Mouse (Mus musculus): ENCODE results near the gene 1110032A03Rik. TPM values are rescaled to one million over a fixed set of nuclear protein-coding genes. Genes with fewer than 3 reads are reported as not detected.
A peak's percentile ranks its signal among the peaks of the same experiment; 100 is the strongest.

Gene 1110032A03Rik
- polyA plus RNA-seq, 1 experiment from 2014 or later: 24.4 TPM

DNA sequence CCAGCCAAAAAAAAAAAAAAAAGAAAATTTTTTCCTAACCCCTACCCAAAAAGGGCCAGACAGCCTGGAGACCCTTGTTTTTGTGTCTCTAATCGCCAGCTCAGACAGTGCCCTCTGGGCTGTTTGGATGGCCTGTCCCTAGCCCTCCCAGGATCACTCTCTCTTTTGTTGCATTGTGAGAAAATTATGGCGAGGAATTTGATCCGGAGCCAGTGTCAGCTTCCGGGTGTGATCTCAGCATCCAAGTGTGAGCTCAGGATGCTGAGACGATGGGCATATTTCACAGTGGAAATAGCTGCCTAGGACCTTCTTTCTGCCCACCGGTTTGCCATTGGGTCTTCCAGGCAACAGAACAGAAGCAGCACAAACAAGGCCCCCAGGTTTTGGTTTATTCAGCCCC lies 24.6 kb downstream of the 1110032A03Rik start:
- H3K9me3 ChIP-seq (replicated peaks): no peaks in the 10 kb centered on the region
- peak overlapping the region; percentile 100 for H3K27ac ChIP-seq
- peak overlapping the region; percentile 64 for H3K4me2 ChIP-seq
- peaks cover 40% of the 10 kb centered on the region for H3K4me1 ChIP-seq (replicated peaks)
- no peak for ATAC-seq (replicated peaks; ENCODE audit: insufficient number of reproducible peaks, insufficient read depth, low FRiP score, low read depth)
- H3K27me3 ChIP-seq: no peaks in the 10 kb centered on the region
- WGBS: 36% methylated on average over 6 of the region's 6 CpGs
- peak overlapping the region; percentile 71 for H3K4me3 ChIP-seq
- H3K36me3 ChIP-seq: peaks cover under 1% of the 10 kb centered on the region; the same call in 1 of the 2 replicates
- peak overlapping the region; percentile 56 for H3K9ac ChIP-seq

DNA sequence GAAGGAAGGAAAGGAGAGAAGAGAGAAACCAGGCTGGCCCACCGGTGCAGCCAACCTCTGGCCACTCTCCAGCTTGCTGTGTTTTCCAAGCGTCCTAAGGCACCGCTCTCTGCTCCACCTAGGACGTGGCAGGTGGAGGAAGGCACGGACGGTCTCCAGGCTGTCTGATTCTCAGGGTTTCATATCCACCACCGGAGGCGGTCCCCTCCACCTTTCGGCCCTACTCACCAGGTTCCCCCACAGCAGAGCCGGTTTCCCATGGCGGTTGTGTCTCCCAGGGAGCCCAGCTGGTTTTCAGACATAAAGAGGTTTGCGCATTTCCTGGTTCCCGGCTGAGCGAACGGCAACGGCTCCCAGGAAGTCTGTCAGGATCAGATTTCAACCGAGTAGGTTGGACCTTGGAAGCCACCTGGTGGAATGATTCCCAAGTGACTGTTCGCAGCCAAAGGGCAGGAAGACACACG lies 29.1 kb downstream of the 1110032A03Rik start, which contains the start of gene 2310030G06Rik:
TSS of gene 2310030G06Rik (minus strand) at position 323 of the 464 bp plus-strand sequence.
- Histone ChIP-seq H3K9me3 (replicated peaks) (no peaks in the 10 kb centered on the region), H3K36me3 (no peaks in the 10 kb centered on the region), H3K4me3 (peak within 1 kb of the TSS; percentile 53), H3K9ac (peak within 1 kb of the TSS; percentile 62), H3K27me3 (no peaks in the 10 kb centered on the region), H3K27ac (peak within 1 kb of the TSS; percentile 83), H3K4me2 (peak within 1 kb of the TSS; percentile 67), H3K4me1 (replicated peaks) (peaks cover 39% of the 10 kb centered on the region)
- WGBS: 3% methylated on average over 19 of the region's 19 CpGs
- ATAC-seq (replicated peaks; ENCODE audit: insufficient number of reproducible peaks, insufficient read depth, low FRiP score, low read depth): peak; percentile 49; the same call in 1 of the 2 replicates

DNA sequence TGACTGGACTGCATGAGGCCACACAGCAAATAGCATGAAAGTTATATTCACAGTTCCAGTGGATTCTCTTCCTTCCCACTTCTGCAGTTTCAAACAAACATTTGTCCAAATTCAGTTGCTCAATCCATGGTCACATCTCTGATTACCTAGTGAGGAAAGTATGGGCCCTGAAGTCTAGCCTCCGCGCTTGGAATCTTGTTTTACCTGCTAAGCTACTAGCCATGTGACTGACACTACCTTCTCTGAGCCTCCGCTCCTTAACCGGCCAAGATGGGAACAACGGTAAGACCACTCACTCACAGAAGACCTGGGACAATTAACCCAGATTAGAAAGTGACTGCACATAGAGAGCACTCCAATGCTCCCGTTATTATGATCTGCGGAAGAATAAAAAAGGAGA lies 29.5 kb downstream of the 1110032A03Rik start:
- Histone ChIP-seq H3K4me2 (peak overlapping the region; percentile 67), H3K27ac (peak overlapping the region; percentile 83), H3K27me3 (no peaks in the 10 kb centered on the region), H3K4me1 (replicated peaks) (peaks cover 37% of the 10 kb centered on the region), H3K4me3 (peak overlapping the region; percentile 53), H3K36me3 (no peaks in the 10 kb centered on the region), H3K9me3 (replicated peaks) (no peaks in the 10 kb centered on the region), H3K9ac (peak overlapping the region; percentile 62)
- no peak; the same call in 1 of the 2 replicates for ATAC-seq (replicated peaks; ENCODE audit: insufficient number of reproducible peaks, insufficient read depth, low FRiP score, low read depth)
- 19% methylated on average over 7 of the region's 7 CpGs for WGBS

DNA sequence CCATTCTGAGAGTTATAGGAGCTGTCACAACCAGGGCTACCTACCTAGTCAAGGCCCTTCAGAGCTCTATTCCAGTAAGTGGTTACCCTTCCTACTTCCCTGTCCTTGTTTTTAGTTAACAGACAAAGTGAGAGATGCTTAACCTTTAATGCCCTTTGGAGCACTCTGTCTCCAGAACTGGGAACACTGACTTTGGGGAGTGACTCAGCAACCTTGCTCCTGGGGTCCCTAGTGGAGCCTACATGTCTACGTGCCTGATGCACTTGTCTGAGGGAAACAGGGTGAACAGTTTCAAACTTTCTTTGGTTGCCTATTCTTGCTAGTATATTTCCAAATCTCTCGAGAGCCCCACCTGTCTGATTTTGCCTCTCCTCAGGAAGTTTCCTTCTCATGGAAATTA lies 32.6 kb downstream of the 1110032A03Rik start:
- no peak overlapping the region for H3K4me2 ChIP-seq
- H3K9ac ChIP-seq: no peak overlapping the region
- H3K4me3 ChIP-seq: no peak overlapping the region
- H3K36me3 ChIP-seq: no peaks in the 10 kb centered on the region
- H3K27me3 ChIP-seq: no peaks in the 10 kb centered on the region
- ATAC-seq (replicated peaks; ENCODE audit: insufficient number of reproducible peaks, insufficient read depth, low FRiP score, low read depth): no peak
- H3K4me1 ChIP-seq (replicated peaks): peaks cover 38% of the 10 kb centered on the region
- 64% methylated on average over 2 of the region's 2 CpGs for WGBS
- H3K9me3 ChIP-seq (replicated peaks): no peaks in the 10 kb centered on the region
- peak overlapping the region; percentile 18; the same call in 1 of the 2 replicates for H3K27ac ChIP-seq

DNA sequence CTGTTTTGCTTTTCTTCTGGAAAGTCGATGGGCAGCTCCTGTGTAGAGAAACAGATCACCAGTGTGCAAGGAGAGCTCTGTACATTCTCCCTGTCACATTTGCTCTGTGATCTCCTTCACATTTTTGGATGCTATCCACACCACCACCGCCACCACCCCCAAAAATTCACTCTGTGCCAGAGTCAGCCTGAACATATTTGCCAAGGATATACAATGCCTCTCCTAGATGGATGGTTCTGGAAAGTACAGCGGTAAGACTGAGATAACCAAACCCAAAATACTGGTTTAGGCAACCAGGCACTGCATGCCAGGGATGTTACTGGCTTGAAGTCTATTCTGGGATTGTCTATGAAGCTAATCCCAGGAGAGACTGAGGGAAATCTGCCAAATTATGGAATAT lies 33.1 kb downstream of the 1110032A03Rik start:
- no peaks in the 10 kb centered on the region for H3K9me3 ChIP-seq (replicated peaks)
- no peaks in the 10 kb centered on the region for H3K36me3 ChIP-seq
- no peak for ATAC-seq (replicated peaks; ENCODE audit: insufficient number of reproducible peaks, insufficient read depth, low FRiP score, low read depth)
- 67% methylated on average over 3 of the region's 3 CpGs for WGBS
- H3K27me3 ChIP-seq: no peaks in the 10 kb centered on the region
- H3K4me2 ChIP-seq: no peak overlapping the region
- peak overlapping the region; percentile 18; the same call in 1 of the 2 replicates for H3K27ac ChIP-seq
- H3K4me3 ChIP-seq: no peak overlapping the region
- peaks cover 36% of the 10 kb centered on the region for H3K4me1 ChIP-seq (replicated peaks)
- no peak overlapping the region for H3K9ac ChIP-seq

DNA sequence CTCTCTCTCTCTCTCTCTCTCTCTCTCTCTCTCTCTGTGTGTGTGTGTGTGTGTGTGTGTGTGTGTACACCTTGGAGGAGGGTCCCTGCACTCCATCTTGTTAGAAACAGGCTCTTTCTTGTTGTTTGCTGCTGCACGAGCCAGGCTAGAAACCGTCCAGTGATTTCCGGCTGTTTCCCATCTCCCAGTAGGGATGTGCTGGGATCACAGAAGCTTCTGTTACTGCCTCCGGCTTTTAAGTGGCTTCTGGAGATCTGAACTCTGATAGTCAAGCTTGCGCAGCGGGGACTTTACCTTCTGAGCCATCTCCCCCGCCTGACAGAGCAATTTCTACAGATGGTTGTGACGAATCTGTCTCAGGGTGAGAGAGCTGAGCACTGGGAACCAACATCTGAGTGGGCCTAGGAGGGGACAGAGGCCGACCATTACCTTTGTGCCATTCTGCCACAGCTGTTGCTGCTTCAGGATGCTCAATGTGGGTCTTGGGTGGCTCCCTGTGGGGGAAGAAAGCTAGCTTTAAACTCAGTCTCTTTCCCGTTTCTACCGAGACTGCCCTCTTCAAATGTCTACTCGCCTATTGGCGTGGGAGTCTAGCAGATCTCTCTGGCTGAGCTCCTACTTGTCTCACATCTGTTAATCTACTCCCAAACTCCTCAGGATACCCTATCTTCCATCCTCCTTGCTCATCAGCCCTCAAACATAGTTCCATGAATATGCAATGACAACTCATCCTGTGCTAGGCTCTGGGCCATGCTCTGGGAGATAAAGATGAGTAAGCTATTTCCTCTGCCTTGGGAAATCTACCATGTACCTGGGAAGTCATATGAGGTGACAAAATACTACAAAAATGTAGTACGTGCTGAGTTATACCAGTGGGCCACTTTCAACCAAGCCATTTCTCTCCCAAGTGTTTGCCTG lies 34.2 kb downstream of the 1110032A03Rik start:
- no peaks in the 10 kb centered on the region for H3K9me3 ChIP-seq (replicated peaks)
- no peaks in the 10 kb centered on the region for H3K36me3 ChIP-seq
- WGBS: 80% methylated on average over 14 of the region's 14 CpGs
- no peak for ATAC-seq (replicated peaks; ENCODE audit: insufficient number of reproducible peaks, insufficient read depth, low FRiP score, low read depth)
- H3K4me1 ChIP-seq (replicated peaks): peaks cover 25% of the 10 kb centered on the region
- H3K4me2 ChIP-seq: no peak overlapping the region
- no peaks in the 10 kb centered on the region for H3K27me3 ChIP-seq
- no peak overlapping the region for H3K27ac ChIP-seq
- no peak overlapping the region for H3K4me3 ChIP-seq
- no peak overlapping the region for H3K9ac ChIP-seq

DNA sequence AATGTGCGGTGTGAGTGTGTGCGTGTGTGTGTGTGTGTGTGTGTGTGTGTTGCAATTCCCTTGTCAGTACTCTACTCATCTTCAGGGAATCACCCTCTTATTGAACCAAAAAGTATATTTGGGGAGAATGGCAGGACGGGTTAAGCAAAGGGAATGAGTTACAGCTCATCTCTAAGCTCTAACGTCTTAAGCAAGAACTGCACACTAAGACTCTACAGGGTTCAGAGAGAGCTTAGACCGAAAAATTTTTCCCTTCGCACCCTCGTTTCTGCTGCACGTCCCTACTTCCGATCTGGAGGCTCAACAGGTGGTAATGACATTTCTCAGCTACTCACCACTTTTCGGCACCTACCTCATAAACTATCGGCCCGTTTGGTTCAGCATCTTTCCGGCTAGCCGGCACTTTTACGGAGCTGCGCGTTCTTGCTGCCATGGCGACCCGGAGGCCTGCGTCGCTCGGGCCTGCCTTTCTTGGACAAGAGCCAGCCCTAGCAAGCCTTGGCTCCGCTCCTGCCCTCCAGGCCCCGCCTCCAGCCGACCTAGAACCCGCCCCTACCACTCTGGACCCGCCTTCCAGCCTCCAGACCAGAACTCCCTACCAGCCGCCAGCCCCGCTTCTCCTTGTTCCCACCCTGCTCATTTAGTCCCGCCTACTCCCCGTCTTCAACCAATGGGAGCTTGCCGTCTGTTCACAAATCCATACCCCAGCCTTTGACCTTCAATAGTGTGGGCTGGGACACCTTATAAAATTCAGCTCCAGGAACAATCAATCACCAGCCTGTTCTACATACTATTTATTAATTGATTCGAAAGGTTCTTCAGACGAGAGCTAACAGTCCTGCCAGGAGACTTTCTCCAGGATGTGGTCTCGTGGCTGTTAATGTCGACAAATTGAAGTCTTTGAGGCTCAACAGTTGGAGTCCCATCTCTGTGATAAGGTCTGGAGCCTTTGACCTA lies 36.1 kb downstream of the 1110032A03Rik start, which contains the start of gene Dixdc1:
TSS of gene Dixdc1 (minus strand) at position 604 of the 957 bp plus-strand sequence.
- H3K27ac ChIP-seq: peak within 1 kb of the TSS; percentile 73
- peak; percentile 98 for ATAC-seq (replicated peaks; ENCODE audit: insufficient number of reproducible peaks, insufficient read depth, low FRiP score, low read depth)

DNA sequence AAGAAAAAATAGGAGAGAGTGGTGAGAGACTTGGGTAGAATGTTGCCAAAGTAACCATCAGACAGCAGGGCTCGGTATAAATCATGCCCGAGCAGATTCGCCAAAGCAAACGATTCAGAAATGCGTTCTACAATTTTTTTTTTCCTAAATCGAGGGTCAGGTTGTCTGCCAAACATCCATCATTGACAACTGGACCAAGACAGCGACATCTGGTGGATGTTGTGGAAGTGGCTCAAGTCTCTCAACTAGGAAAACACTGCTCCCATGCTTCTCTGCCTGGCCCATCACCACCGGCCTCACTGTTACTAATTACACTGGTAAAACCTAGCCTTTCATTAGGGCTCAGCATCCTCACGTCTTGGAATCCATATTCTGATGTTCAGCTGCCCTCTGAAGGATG lies 40.3 kb downstream of the 1110032A03Rik start:
- Histone ChIP-seq H3K9me3 (replicated peaks) (no peaks in the 10 kb centered on the region), H3K4me3 (no peak overlapping the region), H3K4me1 (replicated peaks) (peaks cover 17% of the 10 kb centered on the region), H3K27me3 (no peaks in the 10 kb centered on the region), H3K4me2 (peak overlapping the region; percentile 31; the same call in 1 of the 2 replicates), H3K27ac (no peak overlapping the region), H3K9ac (no peak overlapping the region), H3K36me3 (no peaks in the 10 kb centered on the region)
- ATAC-seq (replicated peaks; ENCODE audit: insufficient number of reproducible peaks, insufficient read depth, low FRiP score, low read depth): no peak
- WGBS: 4% methylated on average over 9 of the region's 9 CpGs

More for the DNA sequence above, 36.1 kb downstream of the 1110032A03Rik start, which contains the start of gene Dixdc1:
- H3K9ac ChIP-seq: 0 out of 2 replicates have a peak within 1 kb of the TSS, but pooled peaks have one; percentile 2
- H3K27me3 ChIP-seq: no peaks in the 10 kb centered on the region
- peaks cover 23% of the 10 kb centered on the region for H3K4me1 ChIP-seq (replicated peaks)
- H3K4me3 ChIP-seq: peak within 1 kb of the TSS; percentile 44
- WGBS: 11% methylated on average over 36 of the region's 36 CpGs
- peak within 1 kb of the TSS; percentile 71 for H3K4me2 ChIP-seq
- H3K9me3 ChIP-seq (replicated peaks): no peaks in the 10 kb centered on the region
- H3K36me3 ChIP-seq: no peaks in the 10 kb centered on the region

DNA sequence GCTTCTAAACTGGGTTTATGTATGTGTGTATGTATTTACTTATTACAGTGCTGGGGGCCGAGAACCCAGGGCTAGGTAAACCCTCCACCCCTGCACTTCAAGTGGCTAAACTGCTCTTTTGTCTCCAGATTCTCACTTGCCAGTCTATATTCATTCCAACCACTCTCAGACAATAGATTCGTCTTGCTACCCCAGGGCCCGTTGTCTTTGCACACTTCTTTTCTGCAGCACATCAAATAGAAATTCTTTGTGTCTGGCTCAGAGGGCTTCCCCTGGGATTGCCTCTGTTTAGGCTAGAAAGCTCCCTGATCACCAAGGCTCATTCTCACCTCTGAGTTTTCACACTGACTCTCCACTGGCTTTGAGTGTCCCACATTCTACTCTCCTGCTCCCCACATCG lies 42.8 kb downstream of the 1110032A03Rik start:
- no peak for ATAC-seq (replicated peaks; ENCODE audit: insufficient number of reproducible peaks, insufficient read depth, low FRiP score, low read depth)
- H3K9ac ChIP-seq: no peak overlapping the region
- no peak overlapping the region for H3K4me3 ChIP-seq
- no peaks in the 10 kb centered on the region for H3K9me3 ChIP-seq (replicated peaks)
- WGBS: 34% methylated on average over 4 of the region's 4 CpGs
- no peak overlapping the region for H3K27ac ChIP-seq
- no peaks in the 10 kb centered on the region for H3K36me3 ChIP-seq
- H3K4me1 ChIP-seq (replicated peaks): peaks cover 3% of the 10 kb centered on the region
- no peaks in the 10 kb centered on the region for H3K27me3 ChIP-seq
- no peak overlapping the region for H3K4me2 ChIP-seq

DNA sequence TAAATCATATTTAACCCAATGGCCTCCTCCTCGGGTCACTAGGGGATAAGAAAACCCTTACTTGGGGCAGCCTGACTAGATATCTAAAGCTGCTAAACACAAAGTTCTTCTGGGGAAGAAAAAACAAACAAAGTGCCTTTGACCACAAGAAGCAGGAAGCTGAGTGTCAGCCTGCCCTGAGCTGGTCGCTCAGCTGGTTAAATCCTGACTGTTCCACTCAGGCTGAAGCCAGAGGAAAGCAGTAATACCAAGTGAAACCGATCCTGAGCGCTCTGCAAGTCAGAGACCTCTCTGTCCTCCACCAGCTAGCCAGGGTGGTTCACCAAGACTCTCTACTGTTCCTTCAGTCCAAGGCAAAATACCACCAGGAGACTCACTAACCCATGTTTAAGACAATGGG lies 45.7 kb downstream of the 1110032A03Rik start:
- Histone ChIP-seq H3K27me3 (no peaks in the 10 kb centered on the region), H3K4me2 (no peak overlapping the region), H3K4me3 (no peak overlapping the region), H3K9me3 (replicated peaks) (no peaks in the 10 kb centered on the region), H3K27ac (no peak overlapping the region), H3K9ac (no peak overlapping the region), H3K36me3 (no peaks in the 10 kb centered on the region), H3K4me1 (replicated peaks) (peaks cover 26% of the 10 kb centered on the region)
- 37% methylated on average over 4 of the region's 4 CpGs for WGBS
- ATAC-seq (replicated peaks; ENCODE audit: insufficient number of reproducible peaks, insufficient read depth, low FRiP score, low read depth): no peak
